Mouse (Mus musculus) cerebellum, adult (tissue): ENCODE data around the gene 9530053A07Rik.

Experiments used
- ATAC-seq: cut with Nextera tagmentation; 2 replicates; pipeline ENCODE4 v1.9.2; 2017; ENCODE audit warnings: mild to moderate bottlenecking, moderate library complexity, mixed read lengths; ENCODE audit not compliant: insufficient number of reproducible peaks, low FRiP score, low TSS enrichment

Gene 9530053A07Rik

GRCm38 (mm10) chr7:28214142-28214541 is 84.9 kb downstream of the 9530053A07Rik start:
- ATAC-seq = no peak
